Mouse (Mus musculus) neutrophil, adult 59 days (primary cell): Measurements from ENCODE around the gene Susd3. TPM values are rescaled to one million over a fixed set of nuclear protein-coding genes. Genes with fewer than 3 reads are reported as not detected.

Experiments
- total RNA-seq, 2 experiments: library from RNA; stranded (reverse); gene quantifications; 1 replicate in 1 of 2; 2 replicates in 1 of 2; pipeline ENCODE4 v1.2.4; 2023

Gene Susd3
- total RNA-seq, result 10 to 100 TPM; 36.1 to 42.0 TPM

DNA sequence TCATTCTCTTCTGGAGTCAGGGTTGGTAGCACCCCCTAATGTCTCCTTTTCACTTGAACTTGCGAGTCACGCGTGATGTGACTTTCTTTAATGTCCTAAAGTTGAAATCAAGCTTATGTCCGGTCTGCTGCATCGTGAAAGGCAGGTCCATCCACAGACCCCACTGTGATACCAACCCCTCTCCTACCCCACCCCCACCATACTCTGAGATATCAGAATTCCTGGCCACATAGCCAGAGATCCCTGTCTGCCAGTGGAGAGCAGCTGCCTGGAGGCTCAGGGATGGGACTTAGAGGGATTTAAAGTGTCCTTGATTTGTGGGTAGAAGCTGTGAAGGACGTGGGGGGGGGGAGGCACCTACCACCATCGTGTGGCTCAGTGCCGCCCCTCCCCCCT, at the start of gene Susd3:
Gene Susd3 (minus strand): TSS at position 240 of the 396 bp plus-strand sequence.

DNA sequence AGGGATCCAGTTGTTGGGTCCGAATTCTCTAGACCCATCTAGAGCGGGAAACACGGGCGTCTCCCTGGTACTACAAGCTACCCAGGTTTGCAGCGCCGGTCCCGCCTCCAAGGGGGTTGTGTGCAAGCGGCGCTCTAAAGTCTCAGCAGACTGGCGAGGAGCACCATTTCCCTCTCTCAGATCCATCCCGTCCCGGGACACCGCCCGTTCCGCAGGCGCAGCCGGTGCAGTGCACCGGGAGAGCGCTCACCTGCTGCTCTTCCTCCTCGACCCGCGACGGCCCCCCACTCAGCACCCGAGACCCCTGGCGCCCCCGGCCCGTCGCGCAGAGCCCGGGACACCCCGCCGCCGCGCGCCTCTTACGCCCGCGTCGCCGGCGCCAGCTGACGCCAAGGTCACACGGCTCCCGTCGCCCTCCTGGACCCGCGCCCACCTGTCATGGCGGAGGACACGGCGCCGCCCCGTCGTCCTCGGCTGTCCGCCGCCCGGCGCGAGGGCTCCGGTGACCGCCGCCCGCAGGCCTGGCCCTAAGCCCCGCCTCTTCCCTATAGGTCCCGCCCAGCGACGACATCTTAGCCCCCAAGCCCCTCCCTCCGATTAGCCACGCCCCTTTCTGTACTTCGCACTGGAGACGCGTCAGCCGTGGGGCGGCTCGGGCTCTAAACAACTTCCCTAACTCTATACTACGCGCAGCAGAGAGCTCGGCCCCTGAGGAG, 32.8 kb downstream of the Susd3 start, which contains the start of gene Card19:
Gene Card19 (minus strand): TSS at position 534 of the 716 bp plus-strand sequence.

DNA sequence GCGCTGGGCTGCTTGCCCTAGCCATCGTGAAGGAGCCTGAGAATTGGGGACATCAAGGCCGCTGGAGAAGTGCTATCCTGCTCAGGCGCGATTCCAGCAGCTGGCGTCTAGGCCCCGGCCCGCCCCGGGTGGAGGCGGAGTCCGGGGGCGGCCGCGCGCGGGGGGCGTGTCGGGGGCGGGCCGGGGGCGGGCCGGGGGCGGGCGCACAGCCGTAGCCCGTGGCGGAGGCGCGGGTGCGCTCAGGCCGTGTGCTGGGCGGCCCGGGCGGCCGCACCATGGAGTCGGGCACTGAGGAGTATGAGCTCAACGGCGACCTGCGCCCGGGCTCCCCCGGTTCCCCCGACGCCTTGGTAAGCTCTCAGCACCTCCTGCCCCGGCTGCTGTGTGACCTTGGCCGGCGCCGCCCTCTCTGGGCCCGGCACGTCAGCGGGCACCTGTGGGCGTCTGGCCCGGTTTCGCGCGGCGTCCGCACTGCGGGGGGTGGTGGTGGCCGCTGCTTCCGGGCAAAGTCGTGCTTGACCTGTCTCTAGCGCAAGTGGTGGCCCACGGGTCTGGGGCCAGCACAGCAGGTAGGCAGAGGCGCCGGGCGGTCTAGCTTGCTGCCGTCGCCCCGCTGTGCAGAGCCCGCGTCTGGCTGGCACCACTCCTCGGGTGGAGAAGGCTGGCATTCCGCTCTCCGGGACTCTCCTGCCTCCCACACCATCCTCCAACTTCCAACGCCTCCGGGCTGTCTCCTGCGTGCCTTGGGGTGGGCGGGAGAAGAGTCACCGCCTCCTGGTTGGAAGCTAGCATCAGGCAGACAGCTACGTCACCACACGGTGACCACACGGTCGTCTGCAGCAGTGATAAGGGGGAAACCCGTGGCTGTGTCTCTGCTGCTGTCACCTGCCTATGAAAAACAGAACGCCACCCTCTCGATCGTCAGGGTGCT, 61.0 kb downstream of the Susd3 start, which contains the start of gene Ninj1:
Gene Ninj1 (plus strand): TSS at position 198 of the 931 bp plus-strand sequence.

Other genes starting within 250 kb of the Susd3 start
- under 1 TPM; 0.11 to 0.44 TPM for gene Wnk2, start 100.7 kb downstream of the Susd3 start, total RNA-seq
- 100 to 1,000 TPM; 111 to 118 TPM for gene Ninj1, start 61.2 kb downstream of the Susd3 start, total RNA-seq
- 100 to 1,000 TPM; 148 to 177 TPM for gene Card19, start 32.7 kb downstream of the Susd3 start, total RNA-seq
- 100 to 1,000 TPM; 103 to 105 TPM for gene Fgd3, start 71.6 kb upstream of the Susd3 start, total RNA-seq
- gene Bicd2, start 92.9 kb upstream of the Susd3 start, total RNA-seq, result 10 to 100 TPM; 15.3 to 18.7 TPM
- gene Ippk, start 172.5 kb upstream of the Susd3 start, total RNA-seq, result 1 to 10 TPM; 4.6 to 5.2 TPM
- under 1 TPM; 0.53 to 0.80 TPM for gene Tes3-ps, start 244.6 kb upstream of the Susd3 start, total RNA-seq